Mouse (Mus musculus) liver, postnatal 0 days (tissue): ENCODE results near the gene Mpdu1.

ENCODE experiments used
- CTCF ChIP-seq: sonication (generic); IDR thresholded peaks from 2 replicates; pipeline ENCODE4 v1.5.1; 2016; ENCODE audit warnings: antibody characterized with exemption, low read depth
- EP300 ChIP-seq: IDR thresholded peaks from 2 replicates; pipeline ENCODE4 v1.6.1; 2016; ENCODE audit warnings: antibody characterized with exemption, low read depth, mild to moderate bottlenecking

- TF ChIP-seq CTCF = no peak
- TF ChIP-seq EP300 = no peak
Observed at GRCm38 (mm10) chr11:69684936-69685335, 22.5 kb upstream of the Mpdu1 start.
